Comparison of ENCODE assay signal across 26 mouse cellular contexts in the genomic region with DNA sequence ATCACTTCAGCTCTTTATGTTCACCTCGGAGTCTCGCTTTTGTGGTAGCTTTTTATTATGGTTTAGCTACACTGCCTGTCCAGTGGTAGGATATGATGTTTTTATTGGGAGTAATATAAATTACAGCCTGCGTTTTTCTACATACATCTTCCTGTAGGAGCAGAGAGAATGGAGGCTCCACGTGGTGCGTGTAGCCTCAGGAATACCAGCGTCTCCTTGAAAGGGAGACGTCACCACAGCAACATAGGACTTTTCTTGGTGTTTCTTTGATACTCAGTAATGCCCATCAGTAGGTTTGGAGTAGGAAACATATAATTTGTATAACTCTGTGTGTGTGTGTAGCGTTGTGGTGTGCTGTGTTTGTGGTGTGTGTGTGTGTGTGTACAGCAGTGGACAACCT.
DNase-seq lines count a peak whose midpoint lies in the region; ATAC-seq and TF ChIP-seq lines count a peak whose summit lies in the region.
"Had no signal": no experiment of that assay in that cellular context is flagged by ENCODE, and none has a peak within 500 bp of the region (broad histone marks: within the 10 kb centered on the region; RNA-seq: fewer than 3 reads in every experiment).

No protein-coding gene starts in this region.

- no peak overlapping the region for H3K4me3 ChIP-seq in heart, embryonic 10.5 days
- H3K4me3 ChIP-seq in lung, embryonic 14.5 days (ENCODE audit: low read depth, low read length): no peak overlapping the region
- H3K4me3 ChIP-seq in intestine, embryonic 15.5 days (replicated peaks): no peak overlapping the region
- H3K4me3 ChIP-seq: forebrain, embryonic 10.5 days; forebrain, embryonic 13.5 days; gastrocnemius, adult 2 months; hindbrain, embryonic 10.5 days; hindbrain, embryonic 13.5 days had no signal

- no peaks in the 10 kb centered on the region for H3K4me1 ChIP-seq in heart, embryonic 10.5 days
- no peaks in the 10 kb centered on the region for H3K4me1 ChIP-seq in lung, embryonic 14.5 days (ENCODE audit: insufficient read depth)
- H3K4me1 ChIP-seq in intestine, embryonic 15.5 days (replicated peaks): no peaks in the 10 kb centered on the region
- H3K4me1 ChIP-seq: forebrain, embryonic 10.5 days; forebrain, embryonic 13.5 days; hindbrain, embryonic 10.5 days; hindbrain, embryonic 13.5 days had no signal

- WGBS in heart, embryonic 10.5 days: 83% methylated on average over 8 of the region's 8 CpGs
- WGBS in lung, embryonic 14.5 days: 55% methylated on average over 8 of the region's 8 CpGs
- 43% methylated on average over 8 of the region's 8 CpGs for WGBS in intestine, embryonic 15.5 days

- peak; percentile 38 for DNase-seq in heart, embryonic 10.5 days (ENCODE audit: low spot score)
- DNase-seq in heart, adult 8-10 months (ENCODE audit: low spot score): no peak
- no peak for DNase-seq in lung, embryonic 14.5 days
- DNase-seq in lung, postnatal 10 days: no peak
- no peak for DNase-seq in ovary, postnatal 14 days (ENCODE audit: low spot score)
- DNase-seq: adrenal gland, postnatal 10 days; adrenal gland, postnatal 36 days; B cell, adult 2 months; cerebellum, adult 18-20 months; cerebellum, adult 9-10 months; cerebellum, postnatal 14 days; gastrocnemius, adult 2 months; gastrocnemius, postnatal 14 days; heart, adult 18-20 months; heart, postnatal 36 days had no signal

- H3K27ac ChIP-seq in heart, embryonic 10.5 days: no peak overlapping the region
- H3K27ac ChIP-seq in lung, embryonic 14.5 days (ENCODE audit: low read depth): no peak overlapping the region
- no peak overlapping the region for H3K27ac ChIP-seq in intestine, embryonic 15.5 days
- H3K27ac ChIP-seq: forebrain, embryonic 10.5 days; forebrain, embryonic 13.5 days; gastrocnemius, adult 2 months; hindbrain, embryonic 10.5 days; hindbrain, embryonic 13.5 days had no signal

- no peak overlapping the region for H3K9ac ChIP-seq in lung, embryonic 14.5 days
- H3K9ac ChIP-seq in intestine, embryonic 15.5 days: no peak overlapping the region
- H3K9ac ChIP-seq: forebrain, embryonic 13.5 days; hindbrain, embryonic 13.5 days had no signal

- ATAC-seq in lung, embryonic 14.5 days (ENCODE audit: insufficient read depth): no peak
- peak; percentile 15; the same call in 1 of the 2 replicates for ATAC-seq in intestine, embryonic 15.5 days
- ATAC-seq: forebrain, embryonic 13.5 days; forebrain, embryonic 16.5 days; hindbrain, embryonic 16.5 days; Patski had no signal

- no peaks in the 10 kb centered on the region for H3K27me3 ChIP-seq in heart, embryonic 10.5 days (ENCODE audit: insufficient read depth, poor library complexity, severe bottlenecking)
- H3K27me3 ChIP-seq in lung, embryonic 14.5 days (ENCODE audit: insufficient read depth, low read length): no peaks in the 10 kb centered on the region
- no peaks in the 10 kb centered on the region for H3K27me3 ChIP-seq in intestine, embryonic 15.5 days (replicated peaks)
- H3K27me3 ChIP-seq: CH12.LX; forebrain, embryonic 13.5 days; hindbrain, embryonic 13.5 days; Patski had no signal

- H3K36me3 ChIP-seq in heart, embryonic 10.5 days: no peaks in the 10 kb centered on the region
- no peaks in the 10 kb centered on the region for H3K36me3 ChIP-seq in lung, embryonic 14.5 days (ENCODE audit: insufficient read depth)
- H3K36me3 ChIP-seq in intestine, embryonic 15.5 days: no peaks in the 10 kb centered on the region
- H3K36me3 ChIP-seq: forebrain, embryonic 10.5 days; G1E; hindbrain, embryonic 10.5 days; hindbrain, embryonic 13.5 days had no signal

- H3K4me2 ChIP-seq in lung, embryonic 14.5 days: peak overlapping the region; percentile 20; the same call in 1 of the 2 replicates
- H3K4me2 ChIP-seq in intestine, embryonic 15.5 days (replicated peaks): no peak overlapping the region
- H3K4me2 ChIP-seq: forebrain, embryonic 13.5 days; heart, embryonic 11.5 days; hindbrain, embryonic 13.5 days had no signal

- no peaks in the 10 kb centered on the region for H3K9me3 ChIP-seq in heart, embryonic 10.5 days
- no peaks in the 10 kb centered on the region for H3K9me3 ChIP-seq in lung, embryonic 14.5 days (ENCODE audit: low read depth, low read length)
- no peaks in the 10 kb centered on the region for H3K9me3 ChIP-seq in intestine, embryonic 15.5 days
- H3K9me3 ChIP-seq: forebrain, embryonic 10.5 days; forebrain, embryonic 13.5 days; G1E; hindbrain, embryonic 10.5 days; hindbrain, embryonic 13.5 days had no signal

- no peak for TF ChIP-seq CTCF in lung, embryonic 14.5 days (IDR thresholded peaks at IDR 0.05; ENCODE audit: low read depth)
